Mouse (Mus musculus): Measurements from ENCODE around the gene A230050P20Rik. TPM values are rescaled to one million over a fixed set of nuclear protein-coding genes. Genes with fewer than 3 reads are reported as not detected.

The A230050P20Rik gene
- polyA plus RNA-seq, 1 experiment from 2014 or later, result 7.2 TPM

DNA sequence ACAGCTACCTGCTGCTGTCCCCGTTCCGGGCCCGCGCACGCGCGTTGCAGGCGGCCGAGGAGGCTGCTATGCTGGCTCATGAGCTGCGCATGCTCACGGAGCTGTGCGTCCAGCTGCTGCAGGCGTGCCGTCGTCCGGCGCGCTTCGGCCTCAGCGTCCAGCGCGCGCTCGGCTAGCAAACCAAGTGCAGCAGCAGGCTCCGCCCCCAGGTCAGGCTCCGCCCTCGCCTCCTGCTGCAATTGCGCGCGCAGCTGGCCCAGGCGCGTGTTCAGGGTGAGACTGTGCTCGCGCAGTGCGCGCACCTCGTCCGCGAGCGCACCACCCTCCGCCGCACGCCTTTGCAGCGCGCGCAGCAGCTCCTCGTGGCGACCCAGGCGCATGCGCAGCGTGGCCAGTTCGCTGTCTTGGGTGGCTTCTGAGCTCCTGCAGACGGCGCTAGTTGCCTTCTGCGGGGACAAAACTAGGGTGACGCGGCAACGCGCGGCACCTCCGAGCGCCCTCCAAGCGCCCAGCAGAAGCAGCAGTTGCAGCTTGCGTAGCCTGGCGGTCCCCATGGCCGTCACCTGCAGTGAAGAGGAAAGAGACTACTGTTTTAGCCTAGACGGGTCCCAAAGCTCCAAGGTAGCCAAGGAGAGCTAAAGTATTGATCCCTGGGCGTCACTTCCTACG is 9.7 kb downstream of the A230050P20Rik start:
- no peaks in the 10 kb centered on the region for H3K9me3 ChIP-seq (ENCODE audit: control insufficient read depth, low read length)
- H3K27me3 ChIP-seq (ENCODE audit: control insufficient read depth, insufficient read depth, low read length), result no peaks in the 10 kb centered on the region
- H3K36me3 ChIP-seq (ENCODE audit: control insufficient read depth, insufficient read depth, low read length), result no peaks in the 10 kb centered on the region
- H3K4me2 ChIP-seq (ENCODE audit: low read depth, low read length), result peak overlapping the region; percentile 54
- peak overlapping the region; percentile 92 for H3K27ac ChIP-seq (ENCODE audit: low read depth, low read length)
- H3K4me1 ChIP-seq (ENCODE audit: control insufficient read depth, insufficient read depth, low read length), result no peaks in the 10 kb centered on the region; the same call in 1 of the 2 replicates
- H3K9ac ChIP-seq (replicated peaks; ENCODE audit: low read depth, low read length), result peak overlapping the region; percentile 63
- WGBS, result 0% methylated on average over 69 of the region's 69 CpGs
- peak; percentile 93 for ATAC-seq (ENCODE audit: low read depth)
- peak overlapping the region; percentile 38 for H3K4me3 ChIP-seq (ENCODE audit: low read depth, low read length)

DNA sequence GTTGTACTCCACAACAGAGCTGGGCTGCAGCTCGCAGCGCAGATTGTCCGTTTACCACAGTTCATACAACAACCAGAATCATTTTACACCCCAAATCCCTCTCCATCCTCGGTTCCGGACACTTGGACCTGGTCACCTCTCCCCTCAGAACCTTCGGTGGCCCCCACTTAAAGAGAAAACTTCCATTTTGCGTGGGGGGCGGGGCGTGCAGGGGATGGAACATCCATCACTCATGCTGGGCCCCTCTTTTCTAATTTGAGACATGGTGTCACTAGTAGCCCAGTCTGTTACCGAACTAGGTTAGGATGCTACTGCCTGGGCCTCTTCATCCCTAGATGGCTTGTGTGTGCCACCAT is 10.2 kb downstream of the A230050P20Rik start:
- Histone ChIP-seq H3K9ac (replicated peaks; ENCODE audit: low read depth, low read length) (peak overlapping the region; percentile 63), H3K9me3 (ENCODE audit: control insufficient read depth, low read length) (no peaks in the 10 kb centered on the region), H3K4me1 (ENCODE audit: control insufficient read depth, insufficient read depth, low read length) (no peaks in the 10 kb centered on the region; the same call in 1 of the 2 replicates), H3K27me3 (ENCODE audit: control insufficient read depth, insufficient read depth, low read length) (no peaks in the 10 kb centered on the region), H3K36me3 (ENCODE audit: control insufficient read depth, insufficient read depth, low read length) (no peaks in the 10 kb centered on the region), H3K27ac (ENCODE audit: low read depth, low read length) (peak overlapping the region; percentile 92), H3K4me2 (ENCODE audit: low read depth, low read length) (peak overlapping the region; percentile 54), H3K4me3 (ENCODE audit: low read depth, low read length) (peak overlapping the region; percentile 38)
- ATAC-seq (ENCODE audit: low read depth), result peak; percentile 13
- 16% methylated on average over 10 of the region's 10 CpGs for WGBS

DNA sequence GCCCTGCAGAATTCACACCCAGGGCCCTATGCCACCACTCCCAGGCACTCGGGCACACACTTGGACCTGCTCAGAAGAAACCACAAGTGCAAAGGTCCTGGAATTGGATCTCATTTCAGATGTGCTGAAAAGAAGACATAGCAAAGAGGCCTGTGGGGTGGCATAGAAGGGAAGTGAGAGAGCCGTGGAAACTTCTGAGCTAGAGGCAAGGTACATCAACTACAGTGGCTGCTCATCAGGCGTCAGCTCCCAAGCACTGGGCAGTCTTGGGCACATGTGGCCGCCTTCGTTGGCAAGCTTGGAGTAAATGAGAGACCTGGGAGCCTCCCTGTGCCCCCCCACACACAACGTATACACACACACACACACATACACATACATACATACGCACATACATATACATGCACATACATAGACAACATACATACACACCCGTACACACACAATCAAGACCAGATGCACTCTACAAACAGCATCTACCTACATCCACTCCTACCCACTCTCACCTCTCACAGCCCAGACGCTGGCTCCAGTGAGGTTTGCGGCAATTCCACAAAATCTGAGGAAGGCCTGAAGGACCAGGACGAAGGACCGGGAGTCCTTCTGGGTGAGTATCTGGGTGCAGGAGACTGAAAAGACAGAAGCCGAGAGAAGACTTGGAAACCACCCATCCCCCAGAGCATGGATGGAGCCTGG is 10.8 kb downstream of the A230050P20Rik start, which contains the start of gene Angptl6:
Gene Angptl6, minus strand, starts transcription at position 631 of the 696 bp plus-strand sequence.
- Histone ChIP-seq H3K9me3 (ENCODE audit: control insufficient read depth, low read length) (no peaks in the 10 kb centered on the region), H3K36me3 (ENCODE audit: control insufficient read depth, insufficient read depth, low read length) (no peaks in the 10 kb centered on the region), H3K4me2 (ENCODE audit: low read depth, low read length) (peak within 1 kb of the TSS; percentile 54), H3K4me1 (ENCODE audit: control insufficient read depth, insufficient read depth, low read length) (no peaks in the 10 kb centered on the region; the same call in 1 of the 2 replicates), H3K9ac (replicated peaks; ENCODE audit: low read depth, low read length) (peak within 1 kb of the TSS; percentile 63), H3K27me3 (ENCODE audit: control insufficient read depth, insufficient read depth, low read length) (no peaks in the 10 kb centered on the region), H3K27ac (ENCODE audit: low read depth, low read length) (peak within 1 kb of the TSS; percentile 92), H3K4me3 (ENCODE audit: low read depth, low read length) (peak within 1 kb of the TSS; percentile 38)
- ATAC-seq (ENCODE audit: low read depth), result no peak
- 96% methylated on average over 13 of the region's 13 CpGs for WGBS

DNA sequence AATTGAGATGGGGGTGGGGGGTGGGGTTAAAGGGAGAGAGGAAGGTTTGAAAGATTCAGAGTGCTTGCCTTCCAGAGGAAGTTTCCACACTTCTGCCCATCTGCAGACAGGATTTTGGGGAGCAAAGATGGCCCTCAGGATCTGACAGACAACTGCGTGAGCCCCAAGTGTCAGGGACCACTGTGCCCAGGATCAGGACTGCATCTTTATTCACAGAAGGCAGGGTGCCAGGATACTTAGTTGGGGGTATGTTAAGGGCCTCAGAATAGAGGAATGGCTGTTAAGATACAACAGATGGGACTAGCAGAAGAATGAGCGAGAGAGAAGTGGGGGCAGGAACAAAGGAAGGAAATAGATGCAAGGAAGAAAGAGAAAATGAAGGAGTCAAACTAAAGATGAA is 18.1 kb downstream of the A230050P20Rik start:
- H3K27me3 ChIP-seq (ENCODE audit: control insufficient read depth, insufficient read depth, low read length), result no peaks in the 10 kb centered on the region
- H3K27ac ChIP-seq (ENCODE audit: low read depth, low read length), result no peak overlapping the region
- peaks cover 18% of the 10 kb centered on the region for H3K36me3 ChIP-seq (ENCODE audit: control insufficient read depth, insufficient read depth, low read length)
- no peak overlapping the region for H3K4me3 ChIP-seq (ENCODE audit: low read depth, low read length)
- ATAC-seq (ENCODE audit: low read depth), result no peak
- 93% methylated on average over 2 of the region's 2 CpGs for WGBS
- no peak overlapping the region for H3K4me2 ChIP-seq (ENCODE audit: low read depth, low read length)
- no peak overlapping the region for H3K9ac ChIP-seq (replicated peaks; ENCODE audit: low read depth, low read length)
- H3K4me1 ChIP-seq (ENCODE audit: control insufficient read depth, insufficient read depth, low read length), result peaks cover 4% of the 10 kb centered on the region
- no peaks in the 10 kb centered on the region for H3K9me3 ChIP-seq (ENCODE audit: control insufficient read depth, low read length)

DNA sequence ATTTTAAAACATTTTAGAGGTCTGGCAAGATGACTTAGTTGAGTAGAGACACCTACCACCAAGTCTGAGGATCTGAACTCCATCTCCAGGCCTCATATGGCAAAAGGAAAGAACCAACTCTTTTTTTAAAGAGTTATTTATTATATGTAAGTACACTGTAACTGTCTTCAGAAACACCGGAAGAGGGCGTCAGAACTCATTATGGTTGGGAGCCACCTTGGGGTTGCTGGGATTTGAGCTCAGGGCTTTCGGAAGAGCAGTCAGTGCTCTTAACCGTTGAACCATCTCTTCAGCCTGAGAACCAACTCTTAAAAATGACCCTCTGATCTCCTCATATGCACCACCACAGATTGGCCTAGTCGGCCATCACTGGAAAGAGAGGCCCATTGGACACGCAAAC is 18.7 kb downstream of the A230050P20Rik start:
- Histone ChIP-seq H3K4me2 (ENCODE audit: low read depth, low read length) (peak overlapping the region; percentile 88), H3K9ac (replicated peaks; ENCODE audit: low read depth, low read length) (no peak overlapping the region), H3K36me3 (ENCODE audit: control insufficient read depth, insufficient read depth, low read length) (peaks cover 24% of the 10 kb centered on the region), H3K27me3 (ENCODE audit: control insufficient read depth, insufficient read depth, low read length) (no peaks in the 10 kb centered on the region), H3K4me3 (ENCODE audit: low read depth, low read length) (no peak overlapping the region), H3K27ac (ENCODE audit: low read depth, low read length) (peak overlapping the region; percentile 96), H3K9me3 (ENCODE audit: control insufficient read depth, low read length) (no peaks in the 10 kb centered on the region), H3K4me1 (ENCODE audit: control insufficient read depth, insufficient read depth, low read length) (peaks cover 4% of the 10 kb centered on the region)
- WGBS, result 87% methylated on average over 6 of the region's 6 CpGs
- no peak for ATAC-seq (ENCODE audit: low read depth)

DNA sequence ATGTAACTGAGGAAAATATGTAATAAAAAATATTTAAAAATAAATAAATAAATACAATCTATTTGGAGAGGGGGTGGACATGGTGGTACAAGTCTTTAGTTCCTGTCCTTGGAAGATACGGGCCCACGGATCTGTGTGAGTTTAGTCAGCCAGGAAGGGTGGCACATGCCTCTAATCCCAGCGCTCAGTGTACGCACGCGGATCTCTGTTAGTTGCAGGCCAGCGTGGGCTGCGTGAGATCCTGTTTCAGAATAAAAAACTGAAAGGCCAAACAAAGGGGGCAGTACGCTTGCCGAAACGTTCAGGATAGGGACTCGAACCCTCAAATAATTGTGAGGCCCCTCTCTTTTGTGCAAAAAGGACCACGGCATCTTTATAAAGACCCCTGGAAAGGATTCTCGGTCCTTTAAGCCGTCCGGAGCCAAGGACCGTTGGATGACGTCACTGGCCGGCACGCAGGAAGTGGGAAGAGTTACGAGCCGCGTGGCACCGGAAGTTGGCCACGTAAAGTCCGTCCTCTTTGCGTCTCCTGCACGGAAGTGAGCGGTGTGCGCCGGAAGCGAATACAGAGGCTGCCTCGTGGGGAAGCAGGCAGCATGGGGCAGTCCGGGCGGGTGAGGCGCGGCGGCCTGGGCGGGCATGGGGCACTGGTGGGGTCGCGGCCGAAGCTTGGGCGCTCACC is 19.4 kb downstream of the A230050P20Rik start, which contains the start of gene Ppan:
Gene Ppan, plus strand, starts transcription at position 472 of the 682 bp plus-strand sequence.
- Histone ChIP-seq H3K27me3 (ENCODE audit: control insufficient read depth, insufficient read depth, low read length) (no peaks in the 10 kb centered on the region), H3K4me2 (ENCODE audit: low read depth, low read length) (peak within 1 kb of the TSS; percentile 88), H3K9ac (replicated peaks; ENCODE audit: low read depth, low read length) (peak within 1 kb of the TSS; percentile 72), H3K36me3 (ENCODE audit: control insufficient read depth, insufficient read depth, low read length) (peaks cover 28% of the 10 kb centered on the region), H3K4me1 (ENCODE audit: control insufficient read depth, insufficient read depth, low read length) (peaks cover 4% of the 10 kb centered on the region), H3K9me3 (ENCODE audit: control insufficient read depth, low read length) (no peaks in the 10 kb centered on the region), H3K4me3 (ENCODE audit: low read depth, low read length) (peak within 1 kb of the TSS; percentile 92), H3K27ac (ENCODE audit: low read depth, low read length) (peak within 1 kb of the TSS; percentile 96)
- ATAC-seq (ENCODE audit: low read depth), result peak; percentile 97
- under 1% methylated on average over 43 of the region's 43 CpGs for WGBS

DNA sequence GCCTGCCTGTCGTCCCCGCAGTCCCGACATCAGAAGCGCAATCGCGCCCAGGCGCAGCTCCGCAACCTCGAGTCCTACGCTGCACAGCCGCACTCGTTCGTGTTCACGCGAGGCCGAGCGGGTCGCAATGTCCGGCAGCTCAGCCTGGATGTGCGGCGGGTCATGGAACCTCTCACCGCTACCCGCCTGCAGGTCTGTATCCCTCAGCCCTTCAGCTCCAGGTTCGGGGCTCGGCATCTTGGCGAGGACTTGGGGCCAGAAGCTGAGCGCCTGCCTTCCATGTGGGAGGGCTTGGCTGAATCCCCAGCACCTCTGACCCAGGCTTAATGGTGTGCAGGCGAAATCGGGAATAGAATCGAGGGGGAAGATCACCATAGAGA is 19.9 kb downstream of the A230050P20Rik start:
- H3K27ac ChIP-seq (ENCODE audit: low read depth, low read length), result peak overlapping the region; percentile 96
- WGBS, result under 1% methylated on average over 30 of the region's 30 CpGs
- no peak for ATAC-seq (ENCODE audit: low read depth)
- no peaks in the 10 kb centered on the region for H3K9me3 ChIP-seq (ENCODE audit: control insufficient read depth, low read length)
- H3K4me3 ChIP-seq (ENCODE audit: low read depth, low read length), result peak overlapping the region; percentile 92
- H3K9ac ChIP-seq (replicated peaks; ENCODE audit: low read depth, low read length), result peak overlapping the region; percentile 72
- peaks cover 4% of the 10 kb centered on the region for H3K4me1 ChIP-seq (ENCODE audit: control insufficient read depth, insufficient read depth, low read length)
- H3K36me3 ChIP-seq (ENCODE audit: control insufficient read depth, insufficient read depth, low read length), result peaks cover 31% of the 10 kb centered on the region
- no peaks in the 10 kb centered on the region for H3K27me3 ChIP-seq (ENCODE audit: control insufficient read depth, insufficient read depth, low read length)
- peak overlapping the region; percentile 88 for H3K4me2 ChIP-seq (ENCODE audit: low read depth, low read length)

DNA sequence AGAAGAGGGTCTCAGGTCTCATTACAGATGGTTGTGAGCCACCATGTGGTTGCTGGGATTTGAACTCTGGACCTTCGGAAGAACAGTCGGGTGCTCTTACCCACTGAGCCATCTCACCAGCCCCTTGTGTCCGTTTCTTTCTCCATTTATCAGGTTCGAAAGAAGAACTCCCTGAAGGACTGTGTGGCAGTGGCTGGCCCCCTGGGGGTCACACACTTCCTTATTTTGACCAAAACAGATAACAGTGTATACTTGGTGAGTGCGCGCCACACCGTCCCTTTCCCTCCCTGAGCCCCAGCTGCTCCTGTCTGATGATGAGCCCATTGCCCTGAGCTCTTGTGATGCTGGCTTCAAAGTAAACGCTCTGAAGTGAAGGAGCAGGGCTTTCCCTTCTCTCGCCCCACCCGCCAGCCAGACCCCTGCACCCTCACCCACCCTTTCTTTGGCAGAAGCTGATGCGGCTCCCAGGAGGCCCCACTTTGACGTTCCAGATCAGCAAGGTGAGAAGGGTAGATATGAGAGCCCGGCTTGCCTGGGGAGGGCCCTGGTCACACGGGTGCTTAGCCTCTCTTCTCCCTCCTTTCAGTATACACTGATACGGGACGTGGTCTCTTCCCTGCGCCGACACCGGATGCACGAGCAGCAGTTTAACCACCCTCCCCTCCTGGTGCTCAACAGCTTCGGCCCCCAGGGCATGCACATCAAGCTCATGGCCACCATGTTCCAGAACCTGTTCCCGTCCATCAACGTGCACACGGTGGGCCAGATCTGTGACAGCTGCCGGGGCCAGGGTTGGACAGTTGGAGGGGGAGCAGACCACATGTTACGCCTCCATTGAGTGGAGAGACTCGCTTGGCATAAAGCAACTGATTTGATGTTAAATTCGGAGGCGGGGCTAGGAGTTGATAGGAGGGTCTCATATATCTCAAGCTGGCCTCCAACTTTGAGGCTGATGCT is 21.0 kb downstream of the A230050P20Rik start:
- Histone ChIP-seq H3K9me3 (ENCODE audit: control insufficient read depth, low read length) (no peaks in the 10 kb centered on the region), H3K9ac (replicated peaks; ENCODE audit: low read depth, low read length) (no peak overlapping the region), H3K27me3 (ENCODE audit: control insufficient read depth, insufficient read depth, low read length) (no peaks in the 10 kb centered on the region), H3K4me2 (ENCODE audit: low read depth, low read length) (peak overlapping the region; percentile 88), H3K36me3 (ENCODE audit: control insufficient read depth, insufficient read depth, low read length) (peaks cover 42% of the 10 kb centered on the region), H3K27ac (ENCODE audit: low read depth, low read length) (no peak overlapping the region), H3K4me1 (ENCODE audit: control insufficient read depth, insufficient read depth, low read length) (peaks cover 4% of the 10 kb centered on the region), H3K4me3 (ENCODE audit: low read depth, low read length) (no peak overlapping the region; the same call in 1 of the 2 replicates)
- no peak for ATAC-seq (ENCODE audit: low read depth)
- WGBS, result 89% methylated on average over 29 of the region's 29 CpGs

Measured in neural tube, embryonic 14.5 days (tissue).